Mouse (Mus musculus) C2C12 (cell line): ENCODE measurements around the gene Fam155a. TPM values are rescaled to one million over a fixed set of nuclear protein-coding genes. Genes with fewer than 3 reads are reported as not detected.

Source experiments
- H3K27me3 ChIP-seq: one replicate; pipeline ENCODE4 v1.6.1; 2011; ENCODE audit not compliant: control insufficient read depth, insufficient read depth, insufficient read length
- H3K36me3 ChIP-seq: one replicate; pipeline ENCODE4 v1.6.1; 2011; ENCODE audit not compliant: control insufficient read depth, insufficient read depth
- H3K4me3 ChIP-seq: one replicate; pipeline ENCODE4 v1.5.1; 2011; ENCODE audit warnings: mild to moderate bottlenecking, control low read depth; ENCODE audit not compliant: poor library complexity, insufficient read depth, severe bottlenecking
- H3K79me2 ChIP-seq: one replicate; pipeline ENCODE4 v1.6.1; 2011; ENCODE audit not compliant: control insufficient read depth, insufficient read depth
- H3K79me3 ChIP-seq: one replicate; pipeline ENCODE4 v1.6.1; 2011; ENCODE audit warnings: low read depth, control low read depth
- H3ac ChIP-seq: one replicate; pipeline ENCODE3; 2011; ENCODE audit warnings: low read depth; ENCODE audit not compliant: control insufficient read depth, insufficient read length
- CEBPB ChIP-seq: IDR thresholded peaks from one replicate; pipeline ENCODE4 v1.6.1; 2011; ENCODE audit warnings: low read depth, mild to moderate bottlenecking, control low read depth, moderate library complexity
- CTCF ChIP-seq: IDR thresholded peaks from one replicate; pipeline ENCODE4 v1.5.1; 2011; ENCODE audit not compliant: control insufficient read depth, insufficient read depth, insufficient read length
- FOSL1 ChIP-seq: IDR thresholded peaks from one replicate; pipeline ENCODE4 v1.8.0; 2011; ENCODE audit warnings: mild to moderate bottlenecking, low read length; ENCODE audit not compliant: poor library complexity, insufficient read depth, severe bottlenecking
- MAX ChIP-seq: IDR thresholded peaks from one replicate; pipeline ENCODE4 v1.6.1; 2011; ENCODE audit warnings: mild to moderate bottlenecking, control low read depth
- MYOD1 ChIP-seq: IDR thresholded peaks from one replicate; pipeline ENCODE4 v1.6.1; 2011; ENCODE audit warnings: low read depth; ENCODE audit not compliant: control insufficient read depth, insufficient read length
- MYOG ChIP-seq: IDR thresholded peaks from one replicate; pipeline ENCODE4 v1.6.1; 2011; ENCODE audit not compliant: control insufficient read depth, insufficient read length; ENCODE audit errors: extremely low read depth
- USF1 ChIP-seq: IDR thresholded peaks from one replicate; pipeline ENCODE4 v1.6.1; 2011; ENCODE audit warnings: low read depth, mild to moderate bottlenecking, control low read depth, moderate library complexity
- polyA plus RNA-seq: library from polyadenylated mRNA; unstranded; fragments of >200 nt; fragmentation: generic; extraction: Trizol; gene quantifications from one replicate; pipeline ENCODE4 v1.2.1, GENCODE M21; 2012; ENCODE audit warnings: missing spikeins

Fam155a gene
- polyA plus RNA-seq, 1 experiment, result not detected

GRCm38 (mm10) chr8:9799923-9800322 is 29.0 kb upstream of the Fam155a start:
- TF ChIP-seq MYOD1, result no peak
- TF ChIP-seq CEBPB, result no peak
- TF ChIP-seq USF1, result peak; percentile 91
- TF ChIP-seq MAX, result no peak
- TF ChIP-seq FOSL1, result no peak
- no peaks in the 10 kb centered on the region for H3K79me3 ChIP-seq
- no peak overlapping the region for H3K4me3 ChIP-seq
- H3K79me2 ChIP-seq, result no peaks in the 10 kb centered on the region
- no peaks in the 10 kb centered on the region for H3K36me3 ChIP-seq
- no peaks in the 10 kb centered on the region for H3K27me3 ChIP-seq
- no peak overlapping the region for H3ac ChIP-seq

GRCm38 (mm10) chr8:9797514-9797913 is 26.6 kb upstream of the Fam155a start:
- TF ChIP-seq USF1 (no peak), FOSL1 (no peak), CTCF (no peak), MYOD1 (no peak), MYOG (no peak), MAX (no peak), CEBPB (no peak)
- no peak overlapping the region for H3K4me3 ChIP-seq
- no peaks in the 10 kb centered on the region for H3K27me3 ChIP-seq
- no peaks in the 10 kb centered on the region for H3K79me3 ChIP-seq
- no peaks in the 10 kb centered on the region for H3K79me2 ChIP-seq
- H3ac ChIP-seq, result no peak overlapping the region
- no peaks in the 10 kb centered on the region for H3K36me3 ChIP-seq

- Histone ChIP-seq H3ac (no peak overlapping the region), H3K36me3 (no peaks in the 10 kb centered on the region), H3K79me3 (no peaks in the 10 kb centered on the region), H3K27me3 (no peaks in the 10 kb centered on the region), H3K4me3 (no peak overlapping the region), H3K79me2 (no peaks in the 10 kb centered on the region)
- TF ChIP-seq FOSL1 (no peak), CEBPB (no peak), MYOD1 (no peak), MYOG (no peak), CTCF (no peak), MAX (no peak), USF1 (no peak)
Observed at GRCm38 (mm10) chr8:9795724-9796123, 24.8 kb upstream of the Fam155a start.

- no peak for TF ChIP-seq MAX
- TF ChIP-seq MYOG, result no peak
- TF ChIP-seq USF1, result no peak
- no peak for TF ChIP-seq CEBPB
- no peak for TF ChIP-seq FOSL1
- TF ChIP-seq CTCF, result no peak
- TF ChIP-seq MYOD1, result no peak
- Histone ChIP-seq H3K36me3 (no peaks in the 10 kb centered on the region), H3K79me3 (no peaks in the 10 kb centered on the region)
Observed at GRCm38 (mm10) chr8:9793351-9793750, 22.4 kb upstream of the Fam155a start.

GRCm38 (mm10) chr8:9780332-9780731 is 9.4 kb upstream of the Fam155a start:
- Histone ChIP-seq H3K79me3 (no peaks in the 10 kb centered on the region), H3K27me3 (no peaks in the 10 kb centered on the region), H3K4me3 (no peak overlapping the region), H3ac (no peak overlapping the region), H3K36me3 (no peaks in the 10 kb centered on the region), H3K79me2 (no peaks in the 10 kb centered on the region)
- TF ChIP-seq CTCF, result no peak

More at GRCm38 (mm10) chr8:9793351-9793750, 22.4 kb upstream of the Fam155a start:
- Histone ChIP-seq H3K79me2 (no peaks in the 10 kb centered on the region), H3ac (no peak overlapping the region), H3K27me3 (no peaks in the 10 kb centered on the region), H3K4me3 (no peak overlapping the region)

GRCm38 (mm10) chr8:9778148-9778547 is 7.2 kb upstream of the Fam155a start:
- H3K27me3 ChIP-seq, result no peaks in the 10 kb centered on the region
- H3K79me2 ChIP-seq, result no peaks in the 10 kb centered on the region
- H3K79me3 ChIP-seq, result no peaks in the 10 kb centered on the region
- H3K36me3 ChIP-seq, result no peaks in the 10 kb centered on the region
- H3K4me3 ChIP-seq, result no peak overlapping the region
- H3ac ChIP-seq, result no peak overlapping the region
- TF ChIP-seq MYOG, result no peak
- no peak for TF ChIP-seq CEBPB
- TF ChIP-seq MYOD1, result no peak
- no peak for TF ChIP-seq CTCF
- TF ChIP-seq USF1, result no peak
- no peak for TF ChIP-seq MAX
- TF ChIP-seq FOSL1, result no peak
